Mouse (Mus musculus) lung, embryonic 14.5 days (tissue): ENCODE measurements around the gene Setd1b. TPM values are rescaled to one million over a fixed set of nuclear protein-coding genes. Genes with fewer than 3 reads are reported as not detected.
A peak's percentile ranks its signal among the peaks of the same experiment; 100 is the strongest.

Experiments used
- ATAC-seq: fragments of 200-750 bp; cut with Nextera tagmentation; 2 replicates; pipeline ENCODE4 v1.8.0; 2017; ENCODE audit warnings: mild to moderate bottlenecking, moderate TSS enrichment, moderate library complexity; ENCODE audit not compliant: insufficient read depth
- DNase-seq: peaks from one replicate; pipeline ENCODE4 v3.0.0-alpha.2; 2015
- H3K27ac ChIP-seq: fragments of 300-500 bp; sonication (generic); 2 replicates; pipeline ENCODE4 v1.5.1; 2014; ENCODE audit warnings: low read depth, mild to moderate bottlenecking, moderate library complexity
- H3K27me3 ChIP-seq: fragments of 300-500 bp; sonication (generic); 2 replicates; pipeline ENCODE4 v1.6.1; 2014; ENCODE audit warnings: low read length, control low read depth; ENCODE audit not compliant: insufficient read depth
- H3K36me3 ChIP-seq: fragments of 300-500 bp; sonication (generic); 2 replicates; pipeline ENCODE4 v1.6.1; 2014; ENCODE audit warnings: control low read depth; ENCODE audit not compliant: insufficient read depth
- H3K4me1 ChIP-seq: fragments of 300-500 bp; sonication (generic); 2 replicates; pipeline ENCODE4 v1.6.1; 2014; ENCODE audit warnings: antibody characterized with exemption, control low read depth; ENCODE audit not compliant: insufficient read depth
- H3K4me2 ChIP-seq: fragments of 300-500 bp; sonication (generic); 2 replicates; pipeline ENCODE4 v1.6.1; 2014; ENCODE audit warnings: mild to moderate bottlenecking
- H3K4me3 ChIP-seq: fragments of 300-500 bp; sonication (generic); 2 replicates; pipeline ENCODE4 v1.5.1; 2014; ENCODE audit warnings: low read depth, low read length
- H3K9ac ChIP-seq: fragments of 300-500 bp; sonication (generic); 2 replicates; pipeline ENCODE4 v1.6.1; 2014
- H3K9me3 ChIP-seq: fragments of 300-500 bp; sonication (generic); 2 replicates; pipeline ENCODE4 v1.6.1; 2016; ENCODE audit warnings: low read depth, low read length, control low read depth
- CTCF ChIP-seq: IDR thresholded peaks from 2 replicates; pipeline ENCODE4 v1.5.1; 2016; ENCODE audit warnings: antibody characterized with exemption, low read depth
- WGBS: fragments of 180-500 bp; shearing (Covaris S2); extraction: QIAGEN DNeasy Blood & Tissue Kit; methylation state at CpG from one replicate; pipeline ENCODE4 v1.1.7; 2014; 5-methylcytosine and 5-hydroxymethylcytosine counted together
- polyA plus RNA-seq: library from polyadenylated mRNA; unstranded; fragments of >200 nt; fragmentation: Nextera tagmentation; extraction: Ambion mirVana; gene quantifications from 2 replicates; pipeline ENCODE4 v1.2.1, GENCODE M21; 2014

Setd1b gene
- polyA plus RNA-seq, 1 experiment from 2014 or later: 12.1 TPM

- Histone ChIP-seq H3K4me1 (no peaks in the 10 kb centered on the region), H3K36me3 (peaks cover 60% of the 10 kb centered on the region), H3K4me2 (no peak overlapping the region), H3K27me3 (no peaks in the 10 kb centered on the region), H3K27ac (no peak overlapping the region), H3K9me3 (no peaks in the 10 kb centered on the region), H3K4me3 (no peak overlapping the region), H3K9ac (no peak overlapping the region)
- ATAC-seq (no peak), DNase-seq (no peak)
- 82% methylated on average over 10 of the region's 10 CpGs for WGBS
- TF ChIP-seq CTCF: no peak
Measured at GRCm38 (mm10) chr5:123166437-123166836, 24.4 kb downstream of the Setd1b start.

- no peak for DNase-seq
- H3K4me2 ChIP-seq: no peak overlapping the region
- 71% methylated on average over 5 of the region's 5 CpGs for WGBS
- no peaks in the 10 kb centered on the region for H3K9me3 ChIP-seq
- no peak overlapping the region for H3K4me3 ChIP-seq
- TF ChIP-seq CTCF: no peak
- ATAC-seq: no peak
- H3K9ac ChIP-seq: no peak overlapping the region
- H3K27ac ChIP-seq: no peak overlapping the region
- H3K27me3 ChIP-seq: no peaks in the 10 kb centered on the region
- H3K36me3 ChIP-seq: peaks cover 48% of the 10 kb centered on the region
- H3K4me1 ChIP-seq: no peaks in the 10 kb centered on the region
Measured at GRCm38 (mm10) chr5:123167591-123167990, 25.6 kb downstream of the Setd1b start.

- DNase-seq (no peak), ATAC-seq (no peak)
- peaks cover 32% of the 10 kb centered on the region for H3K36me3 ChIP-seq
- H3K27me3 ChIP-seq: no peaks in the 10 kb centered on the region
- no peak within 1 kb of the TSS for H3K27ac ChIP-seq
- H3K9me3 ChIP-seq: no peaks in the 10 kb centered on the region
- no peak for TF ChIP-seq CTCF
- no peak within 1 kb of the TSS for H3K4me2 ChIP-seq
- H3K4me3 ChIP-seq: no peak within 1 kb of the TSS
- no peak within 1 kb of the TSS for H3K9ac ChIP-seq
- no peaks in the 10 kb centered on the region for H3K4me1 ChIP-seq
- WGBS: 74% methylated on average over 5 of the region's 5 CpGs
Measured at GRCm38 (mm10) chr5:123169284-123169683, 27.3 kb downstream of the Setd1b start, which contains the start of gene Psmd9. Gene Psmd9, plus strand, starts transcription at chr5:123169413.

GRCm38 (mm10) chr5:123170365-123170764 is 28.4 kb downstream of the Setd1b start:
- Histone ChIP-seq H3K27me3 (no peaks in the 10 kb centered on the region), H3K4me2 (no peak overlapping the region), H3K36me3 (peaks cover 26% of the 10 kb centered on the region), H3K4me3 (no peak overlapping the region), H3K27ac (no peak overlapping the region), H3K4me1 (no peaks in the 10 kb centered on the region), H3K9ac (no peak overlapping the region), H3K9me3 (no peaks in the 10 kb centered on the region)
- WGBS: 77% methylated on average over 9 of the region's 9 CpGs
- no peak for TF ChIP-seq CTCF
- DNase-seq (no peak), ATAC-seq (no peak)

GRCm38 (mm10) chr5:123171646-123172350 is 29.8 kb downstream of the Setd1b start:
- Histone ChIP-seq H3K36me3 (peaks cover 12% of the 10 kb centered on the region; the same call in 1 of the 2 replicates), H3K9ac (no peak overlapping the region), H3K9me3 (no peaks in the 10 kb centered on the region), H3K4me3 (peak overlapping the region; percentile 15), H3K27ac (no peak overlapping the region), H3K27me3 (no peaks in the 10 kb centered on the region), H3K4me1 (no peaks in the 10 kb centered on the region), H3K4me2 (peak overlapping the region; percentile 59)
- WGBS: 8% methylated on average over 22 of the region's 22 CpGs
- DNase-seq (peak; percentile 94), ATAC-seq (peak; percentile 85)
- peak; percentile 99 for TF ChIP-seq CTCF

GRCm38 (mm10) chr5:123178792-123179191 is 36.8 kb downstream of the Setd1b start:
- H3K9me3 ChIP-seq: no peaks in the 10 kb centered on the region
- ATAC-seq (no peak), DNase-seq (no peak)
- no peak overlapping the region for H3K4me2 ChIP-seq
- no peak for TF ChIP-seq CTCF
- 87% methylated on average over 5 of the region's 5 CpGs for WGBS
- H3K27ac ChIP-seq: no peak overlapping the region
- H3K4me3 ChIP-seq: no peak overlapping the region
- H3K9ac ChIP-seq: no peak overlapping the region
- H3K4me1 ChIP-seq: no peaks in the 10 kb centered on the region
- H3K36me3 ChIP-seq: no peaks in the 10 kb centered on the region
- no peaks in the 10 kb centered on the region for H3K27me3 ChIP-seq

- no peaks in the 10 kb centered on the region for H3K27me3 ChIP-seq
- no peaks in the 10 kb centered on the region for H3K9me3 ChIP-seq
- no peak for TF ChIP-seq CTCF
- H3K4me3 ChIP-seq: no peak overlapping the region
- ATAC-seq (no peak), DNase-seq (no peak)
- H3K4me1 ChIP-seq: no peaks in the 10 kb centered on the region
- H3K4me2 ChIP-seq: no peak overlapping the region
- H3K36me3 ChIP-seq: no peaks in the 10 kb centered on the region
- no peak overlapping the region for H3K9ac ChIP-seq
- H3K27ac ChIP-seq: no peak overlapping the region
- 88% methylated on average over 15 of the region's 15 CpGs for WGBS
Measured at GRCm38 (mm10) chr5:123180390-123180789, 38.4 kb downstream of the Setd1b start.
